Comparison of ENCODE assay signal across 10 mouse cellular contexts in genomic region chr14:84440903-84441302, GRCm38 (mm10). TPM values are rescaled to one million over a fixed set of nuclear protein-coding genes. Genes with fewer than 3 reads are reported as not detected.
A peak's percentile ranks its signal among the peaks of the same experiment; 100 is the strongest.
DNase-seq lines count a peak whose midpoint lies in the region; ATAC-seq and TF ChIP-seq lines count a peak whose summit lies in the region.
"Had no signal": no experiment of that assay in that cellular context is flagged by ENCODE, and none has a peak within 500 bp of the region (broad histone marks: within the 10 kb centered on the region; RNA-seq: fewer than 3 reads in every experiment).

No protein-coding gene starts in this region.

- H3K4me3 ChIP-seq in heart, postnatal 0 days (ENCODE audit: low read depth, low read length): no peak overlapping the region
- no peak overlapping the region for H3K4me3 ChIP-seq in heart, embryonic 10.5 days
- H3K4me3 ChIP-seq in midbrain, embryonic 14.5 days (replicated peaks; ENCODE audit: low read depth, low read length): no peak overlapping the region
- no peak overlapping the region for H3K4me3 ChIP-seq in midbrain, embryonic 15.5 days
- H3K4me3 ChIP-seq: heart, embryonic 15.5 days; liver, embryonic 15.5 days had no signal

- no peak for TF ChIP-seq EP300 in heart, postnatal 0 days (IDR thresholded peaks at IDR 0.05; ENCODE audit: low read depth)

- H3K36me3 ChIP-seq in heart, postnatal 0 days (replicated peaks; ENCODE audit: control insufficient read depth, insufficient read depth, low read length): no peaks in the 10 kb centered on the region
- H3K36me3 ChIP-seq in heart, embryonic 10.5 days: no peaks in the 10 kb centered on the region
- no peaks in the 10 kb centered on the region for H3K36me3 ChIP-seq in midbrain, embryonic 14.5 days (ENCODE audit: control insufficient read depth, insufficient read depth, low read length)
- H3K36me3 ChIP-seq in midbrain, embryonic 15.5 days (replicated peaks): no peaks in the 10 kb centered on the region
- H3K36me3 ChIP-seq: heart, embryonic 15.5 days; liver, embryonic 15.5 days had no signal

- DNase-seq in heart, postnatal 0 days (ENCODE audit: low spot score): no peak
- no peak for DNase-seq in heart, embryonic 10.5 days (ENCODE audit: low spot score)
- peak; percentile 63 for DNase-seq in midbrain, embryonic 14.5 days
- peak; percentile 77 for DNase-seq in brain, embryonic 14.5 days (ENCODE audit: low read depth)
- DNase-seq in mesoderm, embryonic 11.5 days (ENCODE audit: low read depth, low spot score): peak; percentile 47
- DNase-seq in spleen, adult 18-20 months: no peak
- DNase-seq in urinary bladder, postnatal 36 days (ENCODE audit: low spot score in 2 of 2): no peak

- peak; percentile 59 for TF ChIP-seq CTCF in heart, postnatal 0 days (IDR thresholded peaks at IDR 0.05; ENCODE audit: low read depth)
- peak; percentile 51; the same call in 1 of the 2 replicates for TF ChIP-seq CTCF in brain, embryonic 14.5 days (IDR thresholded peaks at IDR 0.05; ENCODE audit: borderline replicate concordance, extremely low read depth, insufficient read depth, insufficient read length)

- 12% methylated on average over 2 of the region's 2 CpGs for WGBS in heart, postnatal 0 days
- 13% methylated on average over 2 of the region's 2 CpGs for WGBS in heart, embryonic 10.5 days
- WGBS in midbrain, embryonic 14.5 days: 14% methylated on average over 2 of the region's 2 CpGs
- 20% methylated on average over 2 of the region's 2 CpGs for WGBS in midbrain, embryonic 15.5 days

- H3K9ac ChIP-seq in heart, postnatal 0 days (replicated peaks; ENCODE audit: low read depth, low read length): no peak overlapping the region
- no peak overlapping the region for H3K9ac ChIP-seq in midbrain, embryonic 14.5 days (replicated peaks; ENCODE audit: low read length)
- no peak overlapping the region for H3K9ac ChIP-seq in midbrain, embryonic 15.5 days
- H3K9ac ChIP-seq: heart, embryonic 15.5 days; liver, embryonic 15.5 days had no signal

- 0 out of 2 replicates have a peak, but pooled peaks cover 4% of the 10 kb centered on the region for H3K4me1 ChIP-seq in heart, postnatal 0 days (ENCODE audit: control insufficient read depth, insufficient read depth)
- H3K4me1 ChIP-seq in heart, embryonic 10.5 days: no peaks in the 10 kb centered on the region
- no peaks in the 10 kb centered on the region for H3K4me1 ChIP-seq in midbrain, embryonic 14.5 days (ENCODE audit: control insufficient read depth, insufficient read depth, low read length)
- H3K4me1 ChIP-seq in midbrain, embryonic 15.5 days: no peaks in the 10 kb centered on the region

- TF ChIP-seq POLR2A in brain, embryonic 14.5 days (IDR thresholded peaks at IDR 0.05; ENCODE audit: borderline replicate concordance, extremely low read depth, insufficient read depth, insufficient read length, poor library complexity, severe bottlenecking): no peak

- no peaks in the 10 kb centered on the region for H3K9me3 ChIP-seq in heart, postnatal 0 days (replicated peaks; ENCODE audit: control insufficient read depth, low read length)
- no peaks in the 10 kb centered on the region for H3K9me3 ChIP-seq in heart, embryonic 10.5 days
- no peaks in the 10 kb centered on the region for H3K9me3 ChIP-seq in midbrain, embryonic 14.5 days (ENCODE audit: control insufficient read depth, low read length)
- H3K9me3 ChIP-seq in midbrain, embryonic 15.5 days: no peaks in the 10 kb centered on the region
- H3K9me3 ChIP-seq: heart, embryonic 15.5 days; liver, embryonic 15.5 days had no signal

- no peak overlapping the region for H3K4me2 ChIP-seq in heart, postnatal 0 days (ENCODE audit: low read depth, low read length)
- H3K4me2 ChIP-seq in midbrain, embryonic 14.5 days (ENCODE audit: low read length): no peak overlapping the region
- H3K4me2 ChIP-seq in midbrain, embryonic 15.5 days: no peak overlapping the region
- H3K4me2 ChIP-seq: heart, embryonic 15.5 days; liver, embryonic 15.5 days had no signal

- no peak for ATAC-seq in heart, postnatal 0 days (ENCODE audit: insufficient read depth, low read depth)
- ATAC-seq in midbrain, embryonic 14.5 days (ENCODE audit: low FRiP score, low TSS enrichment): no peak
- ATAC-seq in midbrain, embryonic 15.5 days (replicated peaks): no peak

- H3K27me3 ChIP-seq in heart, postnatal 0 days (ENCODE audit: control insufficient read depth, insufficient read depth, low read length): peaks cover 10% of the 10 kb centered on the region
- H3K27me3 ChIP-seq in heart, embryonic 10.5 days (ENCODE audit: insufficient read depth, poor library complexity, severe bottlenecking): peaks cover 2% of the 10 kb centered on the region
- H3K27me3 ChIP-seq in midbrain, embryonic 14.5 days (ENCODE audit: control insufficient read depth, insufficient read depth, low read length): no peaks in the 10 kb centered on the region
- H3K27me3 ChIP-seq in midbrain, embryonic 15.5 days (replicated peaks): no peaks in the 10 kb centered on the region

- H3K27ac ChIP-seq in heart, postnatal 0 days (ENCODE audit: low read depth): no peak overlapping the region
- H3K27ac ChIP-seq in heart, embryonic 10.5 days: no peak overlapping the region
- H3K27ac ChIP-seq in midbrain, embryonic 14.5 days (replicated peaks; ENCODE audit: low read depth, low read length): no peak overlapping the region
- H3K27ac ChIP-seq in midbrain, embryonic 15.5 days: no peak overlapping the region
- H3K27ac ChIP-seq: heart, embryonic 15.5 days; liver, embryonic 15.5 days had no signal

RNA-seq across cellular contexts. Expression of gene Pcdh17, which starts 2.5 kb away (rescaled TPM):
- total RNA-seq in heart, postnatal 0 days (2014; rRNA removed; ENCODE audit: low replicate concordance): 3.7 and 5.6 TPM in 2 replicates
- 3.7 and 3.9 TPM in 2 replicates for polyA plus RNA-seq in heart, postnatal 0 days (2015; fragmentation: Nextera tagmentation; extraction: Ambion mirVana)
- 1.5 and 3.4 TPM in 2 replicates for polyA plus RNA-seq in heart, embryonic 10.5 days (2016; fragmentation: Nextera tagmentation; extraction: Ambion mirVana)
- polyA plus RNA-seq in midbrain, embryonic 14.5 days (2014; fragmentation: Nextera tagmentation; extraction: Ambion mirVana): 30.6 and 32.3 TPM in 2 replicates
- 34.7 and 37.7 TPM in 2 replicates for polyA plus RNA-seq in midbrain, embryonic 15.5 days (2015; fragmentation: Nextera tagmentation; extraction: Ambion mirVana)
- polyA plus RNA-seq in brain, embryonic 14.5 days (2012; rRNA removed): 10.1 and 20.3 TPM in 2 replicates

Comparison
In these comparisons a context has a peak if more than half of its experiments do, and no peak if none do; other contexts are left out.
1. DNase-seq: peak in midbrain, embryonic 14.5 days (single experiment), brain, embryonic 14.5 days (single experiment) and mesoderm, embryonic 11.5 days (single experiment); none in heart, postnatal 0 days (single experiment), heart, embryonic 10.5 days (single experiment), spleen, adult 18-20 months (0 of 2) and urinary bladder, postnatal 36 days (0 of 2).